Mouse (Mus musculus): ENCODE results near the gene Hephl1. TPM values are rescaled to one million over a fixed set of nuclear protein-coding genes. Genes with fewer than 3 reads are reported as not detected.

Hephl1 gene
- polyA plus RNA-seq, 1 experiment from 2014 or later: 0.31 TPM

DNA sequence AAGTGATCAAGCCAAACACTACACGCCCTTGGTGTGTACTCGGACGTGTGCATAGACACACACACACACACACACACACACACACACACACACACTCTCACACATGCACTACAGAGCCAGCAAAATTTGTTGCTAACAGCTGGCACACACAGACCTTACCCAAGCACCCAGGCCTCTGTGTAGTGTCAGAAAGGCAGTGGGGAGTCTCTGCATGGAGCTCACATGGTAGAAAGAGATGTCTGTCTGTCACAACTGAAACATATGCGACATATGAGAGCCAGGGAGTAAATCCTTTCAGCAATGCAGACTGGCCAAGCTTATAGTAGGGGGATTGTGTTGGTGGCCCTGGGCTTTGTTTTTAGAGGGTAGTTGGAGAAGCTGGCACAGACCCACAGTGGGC lies 79.1 kb downstream of the Hephl1 start:
- H3K9ac ChIP-seq (ENCODE audit: low read depth, low read length): no peak overlapping the region
- H3K4me1 ChIP-seq (ENCODE audit: control insufficient read depth, insufficient read depth, low read length): no peaks in the 10 kb centered on the region
- no peak overlapping the region for H3K27ac ChIP-seq (replicated peaks; ENCODE audit: low read depth, low read length)
- no peaks in the 10 kb centered on the region for H3K9me3 ChIP-seq (ENCODE audit: control insufficient read depth, low read length)
- ATAC-seq (ENCODE audit: low read depth): no peak
- no peaks in the 10 kb centered on the region for H3K36me3 ChIP-seq (ENCODE audit: control insufficient read depth, insufficient read depth, low read length)
- H3K4me2 ChIP-seq (ENCODE audit: low read depth, low read length): no peak overlapping the region
- WGBS: 84% methylated on average over 4 of the region's 4 CpGs
- no peak for DNase-seq (ENCODE audit: low spot score)
- no peaks in the 10 kb centered on the region for H3K27me3 ChIP-seq (replicated peaks; ENCODE audit: control insufficient read depth, insufficient read depth, low read length)
- no peak overlapping the region for H3K4me3 ChIP-seq (ENCODE audit: low read depth, low read length)

DNA sequence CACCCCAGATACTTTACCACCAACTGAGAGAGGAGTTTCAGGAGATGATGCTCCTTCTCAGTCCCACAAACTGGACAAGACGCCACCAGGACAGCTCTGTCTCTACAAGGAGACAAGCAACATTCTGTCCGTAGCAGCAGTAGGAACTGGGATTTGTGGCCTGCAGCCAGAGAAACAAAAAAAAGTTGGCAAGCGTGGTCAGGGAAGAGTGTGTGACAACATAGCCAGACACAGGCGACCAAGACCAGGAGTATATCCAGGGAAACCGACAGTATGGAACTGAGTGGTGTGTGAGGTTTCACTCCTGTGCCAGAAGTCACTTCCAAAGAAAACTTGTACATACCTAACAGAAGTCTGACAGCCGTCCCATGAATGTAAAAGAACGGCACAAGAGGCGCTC lies 81.1 kb downstream of the Hephl1 start:
- H3K9me3 ChIP-seq (ENCODE audit: control insufficient read depth, low read length): no peaks in the 10 kb centered on the region
- WGBS: 60% methylated on average over 8 of the region's 8 CpGs
- H3K27ac ChIP-seq (replicated peaks; ENCODE audit: low read depth, low read length): no peak overlapping the region
- no peaks in the 10 kb centered on the region for H3K27me3 ChIP-seq (replicated peaks; ENCODE audit: control insufficient read depth, insufficient read depth, low read length)
- DNase-seq (ENCODE audit: low spot score) (no peak), ATAC-seq (ENCODE audit: low read depth) (no peak)
- no peak overlapping the region for H3K4me3 ChIP-seq (ENCODE audit: low read depth, low read length)
- H3K9ac ChIP-seq (ENCODE audit: low read depth, low read length): 0 out of 2 replicates have a peak overlapping the region, but pooled peaks have one; percentile 9
- H3K36me3 ChIP-seq (ENCODE audit: control insufficient read depth, insufficient read depth, low read length): no peaks in the 10 kb centered on the region
- no peaks in the 10 kb centered on the region for H3K4me1 ChIP-seq (ENCODE audit: control insufficient read depth, insufficient read depth, low read length)
- H3K4me2 ChIP-seq (ENCODE audit: low read depth, low read length): no peak overlapping the region

DNA sequence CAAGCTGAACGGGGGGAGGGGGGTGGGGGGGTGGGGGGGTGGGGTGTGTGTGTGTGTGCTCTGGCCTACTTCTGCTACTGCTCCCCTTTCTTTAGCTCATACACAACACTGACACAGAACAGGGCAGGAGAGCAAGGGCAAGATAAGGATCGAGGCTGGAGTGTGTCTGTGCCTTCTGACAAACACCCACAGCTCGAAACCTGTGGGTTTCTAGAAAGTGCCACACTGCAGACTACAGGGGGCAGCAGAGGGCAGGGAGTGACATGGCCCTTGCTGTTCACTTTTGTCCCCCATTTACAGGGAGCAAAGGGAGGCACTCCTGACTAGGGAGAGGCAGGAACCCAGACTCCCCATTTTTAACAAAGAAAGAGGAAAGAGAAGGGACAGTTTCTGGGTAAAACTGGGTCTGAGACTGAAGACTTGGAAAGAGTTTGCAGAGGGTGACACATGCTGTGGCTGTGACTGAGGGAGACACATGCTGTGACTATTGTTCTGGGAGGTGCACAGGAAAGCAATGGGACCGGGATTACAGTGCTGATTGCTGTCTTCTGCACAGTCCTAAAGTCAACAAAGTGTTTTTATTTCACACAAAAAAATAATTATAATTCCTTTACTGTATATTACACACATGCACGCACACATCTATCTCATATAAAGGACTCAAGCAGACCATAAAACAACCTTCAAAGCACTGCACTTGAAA lies 82.7 kb downstream of the Hephl1 start:
- H3K4me3 ChIP-seq (ENCODE audit: low read depth, low read length): no peak overlapping the region
- ATAC-seq (ENCODE audit: low read depth) (peak; percentile 62; the same call in 1 of the 2 replicates), DNase-seq (ENCODE audit: low spot score) (peak; percentile 43)
- no peaks in the 10 kb centered on the region for H3K9me3 ChIP-seq (ENCODE audit: control insufficient read depth, low read length)
- H3K4me2 ChIP-seq (ENCODE audit: low read depth, low read length): no peak overlapping the region
- H3K9ac ChIP-seq (ENCODE audit: low read depth, low read length): no peak overlapping the region
- H3K27ac ChIP-seq (replicated peaks; ENCODE audit: low read depth, low read length): no peak overlapping the region
- no peaks in the 10 kb centered on the region for H3K4me1 ChIP-seq (ENCODE audit: control insufficient read depth, insufficient read depth, low read length)
- H3K27me3 ChIP-seq (replicated peaks; ENCODE audit: control insufficient read depth, insufficient read depth, low read length): no peaks in the 10 kb centered on the region
- WGBS: 60% methylated on average over 4 of the region's 5 CpGs
- no peaks in the 10 kb centered on the region for H3K36me3 ChIP-seq (ENCODE audit: control insufficient read depth, insufficient read depth, low read length)

- Histone ChIP-seq H3K36me3 (ENCODE audit: control insufficient read depth, insufficient read depth, low read length) (no peaks in the 10 kb centered on the region), H3K27ac (replicated peaks; ENCODE audit: low read depth, low read length) (no peak overlapping the region), H3K4me3 (ENCODE audit: low read depth, low read length) (no peak overlapping the region), H3K4me1 (ENCODE audit: control insufficient read depth, insufficient read depth, low read length) (no peaks in the 10 kb centered on the region), H3K9ac (ENCODE audit: low read depth, low read length) (no peak overlapping the region), H3K9me3 (ENCODE audit: control insufficient read depth, low read length) (no peaks in the 10 kb centered on the region), H3K27me3 (replicated peaks; ENCODE audit: control insufficient read depth, insufficient read depth, low read length) (no peaks in the 10 kb centered on the region), H3K4me2 (ENCODE audit: low read depth, low read length) (no peak overlapping the region)
- WGBS: 64% methylated on average over 3 of the region's 3 CpGs
- ATAC-seq (ENCODE audit: low read depth): no peak
- no peak for DNase-seq (ENCODE audit: low spot score)
Observed at GRCm38 (mm10) chr9:15027725-15028124, 84.2 kb downstream of the Hephl1 start.

DNA sequence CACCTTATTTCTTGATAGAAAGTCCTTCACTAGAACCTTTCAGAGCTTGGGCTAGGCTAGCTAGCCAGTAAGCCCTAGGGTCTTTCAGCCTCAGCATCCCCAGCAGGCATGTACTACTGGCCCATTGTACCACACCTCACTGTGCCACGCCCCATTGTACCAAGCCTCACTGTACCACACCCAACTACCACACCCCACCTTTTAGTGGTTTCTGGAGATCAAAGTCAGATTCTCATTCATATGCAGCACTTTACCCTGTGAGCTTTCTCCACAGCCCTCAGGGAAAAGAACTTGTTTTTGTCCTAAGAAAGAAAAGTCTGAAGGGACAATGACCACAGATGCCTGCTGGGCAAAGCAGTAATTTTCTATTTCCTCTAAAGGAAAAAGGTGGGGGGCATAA lies 88.9 kb downstream of the Hephl1 start:
- Histone ChIP-seq H3K9me3 (ENCODE audit: control insufficient read depth, low read length) (no peaks in the 10 kb centered on the region), H3K27me3 (replicated peaks; ENCODE audit: control insufficient read depth, insufficient read depth, low read length) (no peaks in the 10 kb centered on the region), H3K4me1 (ENCODE audit: control insufficient read depth, insufficient read depth, low read length) (no peaks in the 10 kb centered on the region), H3K27ac (replicated peaks; ENCODE audit: low read depth, low read length) (no peak overlapping the region), H3K4me3 (ENCODE audit: low read depth, low read length) (no peak overlapping the region), H3K4me2 (ENCODE audit: low read depth, low read length) (no peak overlapping the region), H3K9ac (ENCODE audit: low read depth, low read length) (no peak overlapping the region), H3K36me3 (ENCODE audit: control insufficient read depth, insufficient read depth, low read length) (no peaks in the 10 kb centered on the region)
- ATAC-seq (ENCODE audit: low read depth) (no peak), DNase-seq (ENCODE audit: low spot score) (no peak)
- 94% methylated on average over 1 of the region's 1 CpGs for WGBS

- H3K4me3 ChIP-seq (ENCODE audit: low read depth, low read length): no peak overlapping the region
- no peaks in the 10 kb centered on the region for H3K27me3 ChIP-seq (replicated peaks; ENCODE audit: control insufficient read depth, insufficient read depth, low read length)
- H3K9ac ChIP-seq (ENCODE audit: low read depth, low read length): no peak overlapping the region
- peaks cover 4% of the 10 kb centered on the region; the same call in 1 of the 2 replicates for H3K36me3 ChIP-seq (ENCODE audit: control insufficient read depth, insufficient read depth, low read length)
- DNase-seq (ENCODE audit: low spot score) (no peak), ATAC-seq (ENCODE audit: low read depth) (no peak)
- H3K4me1 ChIP-seq (ENCODE audit: control insufficient read depth, insufficient read depth, low read length): no peaks in the 10 kb centered on the region
- no peaks in the 10 kb centered on the region for H3K9me3 ChIP-seq (ENCODE audit: control insufficient read depth, low read length)
- 84% methylated on average over 9 of the region's 9 CpGs for WGBS
- H3K4me2 ChIP-seq (ENCODE audit: low read depth, low read length): no peak overlapping the region
- H3K27ac ChIP-seq (replicated peaks; ENCODE audit: low read depth, low read length): no peak overlapping the region
Observed at GRCm38 (mm10) chr9:15021156-15021555, 90.8 kb downstream of the Hephl1 start.

- Histone ChIP-seq H3K4me1 (ENCODE audit: control insufficient read depth, insufficient read depth, low read length) (no peaks in the 10 kb centered on the region), H3K4me3 (ENCODE audit: low read depth, low read length) (no peak overlapping the region), H3K9me3 (ENCODE audit: control insufficient read depth, low read length) (no peaks in the 10 kb centered on the region), H3K27me3 (replicated peaks; ENCODE audit: control insufficient read depth, insufficient read depth, low read length) (no peaks in the 10 kb centered on the region), H3K9ac (ENCODE audit: low read depth, low read length) (no peak overlapping the region), H3K27ac (replicated peaks; ENCODE audit: low read depth, low read length) (no peak overlapping the region), H3K4me2 (ENCODE audit: low read depth, low read length) (no peak overlapping the region), H3K36me3 (ENCODE audit: control insufficient read depth, insufficient read depth, low read length) (peaks cover 4% of the 10 kb centered on the region; the same call in 1 of the 2 replicates)
- WGBS: 85% methylated on average over 5 of the region's 5 CpGs
- DNase-seq (ENCODE audit: low spot score) (no peak), ATAC-seq (ENCODE audit: low read depth) (no peak)
Observed at GRCm38 (mm10) chr9:15020561-15021080, 91.3 kb downstream of the Hephl1 start.

DNA sequence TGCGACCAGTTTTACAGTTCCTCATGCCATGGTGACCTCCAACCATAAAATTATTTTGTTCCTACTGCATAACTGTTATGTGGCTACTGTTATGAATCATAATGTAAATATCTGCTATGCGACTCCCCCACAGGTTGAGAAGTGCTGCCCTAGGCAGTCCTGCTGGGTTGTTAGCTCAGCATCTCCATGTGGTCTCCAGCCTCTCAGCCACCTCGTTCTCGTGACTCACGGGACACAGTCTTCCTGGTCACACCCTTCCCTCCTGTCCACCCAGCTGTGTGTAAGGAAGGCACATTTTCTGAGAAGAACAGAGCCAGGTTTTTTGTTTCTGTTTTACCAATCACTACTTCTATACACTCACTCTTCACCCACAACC lies 93.2 kb downstream of the Hephl1 start:
- Histone ChIP-seq H3K4me2 (ENCODE audit: low read depth, low read length) (no peak overlapping the region), H3K27ac (replicated peaks; ENCODE audit: low read depth, low read length) (no peak overlapping the region), H3K9ac (ENCODE audit: low read depth, low read length) (no peak overlapping the region), H3K4me1 (ENCODE audit: control insufficient read depth, insufficient read depth, low read length) (no peaks in the 10 kb centered on the region), H3K27me3 (replicated peaks; ENCODE audit: control insufficient read depth, insufficient read depth, low read length) (no peaks in the 10 kb centered on the region), H3K9me3 (ENCODE audit: control insufficient read depth, low read length) (no peaks in the 10 kb centered on the region), H3K36me3 (ENCODE audit: control insufficient read depth, insufficient read depth, low read length) (peaks cover 4% of the 10 kb centered on the region; the same call in 1 of the 2 replicates), H3K4me3 (ENCODE audit: low read depth, low read length) (no peak overlapping the region)
- WGBS: 76% methylated on average over 5 of the region's 5 CpGs
- DNase-seq (ENCODE audit: low spot score) (no peak), ATAC-seq (ENCODE audit: low read depth) (no peak)

Measured in embryonic facial prominence, embryonic 14.5 days (tissue).